Mouse (Mus musculus) ovary, postnatal 10 days (tissue): ENCODE data around the gene Atp6v1b1.

Experiments
- DNase-seq: peaks from one replicate; pipeline ENCODE4 v3.0.0; 2022; ENCODE audit warnings: low spot score

Gene Atp6v1b1

DNA sequence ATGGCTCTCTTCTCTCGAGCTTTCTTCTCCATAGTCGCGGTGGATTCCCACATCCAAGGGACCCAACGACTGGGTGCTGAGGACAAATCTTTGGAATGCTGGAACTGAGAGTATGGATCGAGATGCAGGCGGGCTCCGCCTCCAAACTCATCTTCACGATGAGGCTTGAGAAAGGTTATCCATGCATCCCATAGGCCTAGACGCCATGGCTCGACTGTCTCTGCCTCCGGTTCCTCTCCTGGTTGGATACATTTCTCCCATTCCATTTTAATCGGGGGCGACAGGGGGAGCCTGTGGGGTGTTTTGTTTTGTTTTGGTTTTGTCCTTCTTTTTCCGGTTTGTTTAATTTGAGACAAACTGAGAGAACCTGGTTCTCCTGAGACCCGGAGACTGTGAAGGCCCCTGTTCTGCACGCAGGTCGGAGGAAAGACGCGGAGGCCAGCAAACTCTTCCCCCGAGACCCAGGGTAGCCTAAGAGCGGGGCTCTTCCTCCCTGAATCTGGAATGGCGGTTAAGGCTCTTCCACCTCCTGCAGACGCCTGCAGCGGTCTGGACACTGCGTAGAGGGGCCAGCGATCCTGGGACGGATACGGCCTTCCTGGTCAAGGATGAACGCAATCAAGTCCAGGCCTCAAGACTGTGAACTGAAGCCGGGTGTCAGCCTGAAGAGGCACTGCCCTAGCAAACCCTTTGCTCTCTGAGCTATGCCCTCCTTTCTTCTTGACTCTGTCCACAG is 27.2 kb upstream of the Atp6v1b1 start:
- DNase-seq, result no peak

DNA sequence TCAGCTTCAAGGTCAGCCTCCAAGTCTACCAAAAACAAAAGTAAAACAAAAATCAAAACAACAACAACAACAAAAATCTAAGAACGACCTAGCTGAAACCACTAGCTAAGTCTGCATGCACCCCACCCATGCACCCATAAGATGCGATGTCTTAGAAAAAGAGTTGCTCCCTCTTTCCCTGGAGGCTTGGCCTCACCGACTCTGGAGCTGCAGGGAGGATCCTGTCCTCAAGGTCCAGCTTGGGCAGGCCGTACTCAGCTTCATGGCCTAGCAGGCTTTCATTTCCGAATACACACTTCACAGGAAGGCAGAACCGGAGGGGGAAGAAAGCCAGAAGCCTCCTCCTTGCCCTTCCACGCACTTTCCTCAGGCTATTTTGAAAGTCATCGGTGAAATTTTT is 25.8 kb upstream of the Atp6v1b1 start:
- no peak for DNase-seq

DNA sequence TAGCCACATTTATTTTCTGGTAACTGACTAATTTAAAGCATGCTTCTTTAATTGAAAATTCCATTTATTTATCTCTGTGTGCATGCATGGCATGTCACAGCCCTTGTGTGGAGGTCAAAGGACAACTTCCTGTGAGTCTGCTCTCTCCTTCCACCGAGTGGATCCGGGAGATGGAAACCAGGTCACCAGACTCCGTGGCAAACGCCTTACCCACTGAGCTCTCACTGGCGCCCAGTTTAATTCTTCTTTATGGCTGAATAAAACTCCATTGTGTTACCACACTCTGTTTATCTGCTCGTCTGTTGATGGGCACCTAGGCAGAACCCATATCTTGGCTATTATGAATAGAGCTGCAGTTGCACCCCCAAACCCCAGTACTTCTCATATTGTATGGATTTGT is 20.3 kb upstream of the Atp6v1b1 start:
- no peak for DNase-seq

GRCm38 (mm10) chr6:83727178-83727577 is 15.6 kb upstream of the Atp6v1b1 start:
- DNase-seq, result no peak

DNA sequence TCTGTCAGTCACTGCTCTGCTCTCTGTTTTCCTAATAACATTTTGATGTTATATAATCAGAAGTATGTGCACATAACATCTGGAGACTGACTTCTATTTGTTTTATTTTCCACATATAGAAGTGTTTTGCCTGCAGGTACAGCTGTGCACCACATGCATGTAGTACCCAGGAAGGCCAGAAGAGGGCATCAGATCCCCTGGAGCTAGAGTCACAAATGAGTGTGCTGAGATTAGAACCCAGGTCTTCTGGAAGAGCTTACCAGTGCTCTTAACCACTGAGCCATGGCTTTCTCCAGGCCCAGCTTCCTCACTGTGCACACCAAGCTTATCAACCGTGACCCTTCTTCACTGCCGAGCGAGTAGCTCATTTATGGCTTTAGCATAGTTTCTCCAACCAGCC is 14.3 kb upstream of the Atp6v1b1 start:
- no peak for DNase-seq

DNA sequence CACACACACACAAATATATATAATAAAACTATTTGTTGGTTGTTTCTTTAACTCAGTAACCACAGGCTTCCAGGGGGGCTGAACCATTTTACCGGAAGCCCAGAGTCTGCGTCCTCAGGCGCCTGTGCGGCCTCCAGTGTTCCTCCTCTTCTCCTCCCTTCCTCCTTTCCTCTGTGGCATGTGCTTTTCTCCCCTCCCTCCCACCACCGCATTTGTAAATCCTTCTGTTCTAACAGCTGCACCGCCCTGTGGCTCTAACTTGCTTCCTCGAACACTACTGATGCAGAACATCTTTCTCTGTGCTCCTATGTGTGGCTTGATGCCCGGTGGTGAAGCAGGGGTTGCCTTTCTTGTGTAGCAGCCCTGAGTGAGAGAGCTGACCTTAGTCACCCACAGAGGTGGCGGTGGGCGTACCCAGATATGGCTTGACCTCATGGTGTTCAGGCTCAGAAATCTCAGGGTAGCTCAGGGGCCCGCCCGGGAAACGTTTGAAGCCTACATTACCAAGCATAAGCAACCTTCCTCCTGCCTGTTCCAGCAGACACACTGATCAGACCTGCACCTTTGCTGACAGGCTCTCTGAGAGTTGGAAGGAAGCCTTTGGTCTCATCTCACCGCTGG is 13.3 kb upstream of the Atp6v1b1 start:
- no peak for DNase-seq

DNA sequence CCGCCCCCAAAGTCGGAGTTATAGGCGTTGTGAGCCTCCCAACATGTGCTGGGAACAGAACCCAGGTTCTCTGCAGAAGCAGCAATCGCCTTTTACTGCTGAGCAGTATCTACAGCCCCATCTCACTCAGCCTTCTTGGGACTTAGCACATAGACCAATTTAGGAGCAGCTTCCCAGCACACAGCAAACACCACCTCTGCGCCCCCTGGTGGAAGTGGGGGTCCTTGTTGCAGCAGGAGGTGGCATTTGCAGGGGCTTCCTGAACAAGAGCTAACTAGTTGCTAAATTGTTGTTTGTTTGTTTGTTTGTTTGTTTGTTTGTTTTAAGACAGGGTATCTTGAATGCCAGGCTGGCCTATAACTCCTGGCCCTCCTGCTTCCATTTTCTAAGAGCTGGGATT is 11.7 kb upstream of the Atp6v1b1 start:
- no peak for DNase-seq

DNA sequence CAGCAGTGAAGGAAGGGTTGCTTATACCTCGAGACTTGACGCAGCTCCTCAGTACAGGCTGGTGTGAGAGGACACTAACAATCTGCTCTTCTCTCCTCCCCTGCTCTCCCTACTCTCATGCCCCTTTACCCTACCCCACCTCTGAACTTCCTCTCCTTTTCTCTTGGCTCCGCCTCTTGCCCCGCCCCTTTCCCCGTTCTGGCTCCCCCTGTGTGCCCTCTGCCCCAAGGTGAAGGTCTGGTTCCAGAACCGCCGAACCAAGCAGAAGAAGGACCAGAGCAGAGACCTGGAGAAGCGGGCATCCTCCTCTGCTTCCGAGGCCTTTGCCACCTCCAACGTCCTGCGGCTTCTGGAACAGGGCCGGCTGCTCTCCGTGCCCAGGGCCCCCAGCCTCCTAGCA is 5.5 kb upstream of the Atp6v1b1 start:
- no peak for DNase-seq

GRCm38 (mm10) chr6:83738596-83738995 is 4.2 kb upstream of the Atp6v1b1 start:
- no peak for DNase-seq

DNA sequence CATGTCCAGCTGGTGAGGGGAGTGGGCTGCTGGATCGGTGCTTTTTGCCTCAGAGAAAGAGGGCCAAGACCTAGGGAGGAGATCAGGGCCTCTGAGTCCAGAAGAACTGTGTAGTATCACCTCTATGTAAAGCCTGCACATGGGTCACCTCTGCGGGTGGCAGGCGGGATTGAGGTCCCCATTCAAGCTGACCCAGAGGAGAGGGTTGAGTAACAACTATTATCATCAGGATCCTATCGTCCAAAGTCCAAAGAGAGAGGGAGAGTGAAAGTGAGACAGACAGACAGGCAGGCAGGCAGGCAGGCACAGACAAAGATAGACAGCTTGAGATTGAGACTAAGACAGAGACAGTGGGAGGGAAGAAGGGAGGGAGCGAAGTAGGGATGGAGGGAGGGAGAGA is 422 bp downstream of the Atp6v1b1 start:
- DNase-seq, result no peak

GRCm38 (mm10) chr6:83744126-83744525 is 1.3 kb downstream of the Atp6v1b1 start:
- no peak for DNase-seq

DNA sequence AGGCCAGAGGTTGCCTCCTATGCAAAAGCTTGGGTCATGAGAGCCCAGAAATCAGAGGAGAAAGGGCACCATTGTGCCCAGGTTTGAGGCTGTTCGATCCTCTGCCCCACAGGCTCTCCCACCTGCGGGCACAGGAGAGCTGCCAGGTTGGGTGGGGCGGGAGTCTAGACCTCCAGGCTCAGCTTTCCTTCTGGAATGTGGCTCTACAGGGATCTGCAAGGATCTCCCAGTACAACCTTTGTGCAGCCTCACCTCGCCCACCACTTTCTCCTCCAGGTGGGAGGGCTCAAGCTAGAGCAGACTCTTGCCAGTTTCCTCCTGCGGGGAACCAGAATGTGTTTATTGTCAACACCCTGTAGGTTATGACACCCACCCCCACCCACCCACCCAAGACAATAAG is 1.8 kb downstream of the Atp6v1b1 start:
- no peak for DNase-seq

GRCm38 (mm10) chr6:83745466-83745865 is 2.7 kb downstream of the Atp6v1b1 start:
- no peak for DNase-seq

DNA sequence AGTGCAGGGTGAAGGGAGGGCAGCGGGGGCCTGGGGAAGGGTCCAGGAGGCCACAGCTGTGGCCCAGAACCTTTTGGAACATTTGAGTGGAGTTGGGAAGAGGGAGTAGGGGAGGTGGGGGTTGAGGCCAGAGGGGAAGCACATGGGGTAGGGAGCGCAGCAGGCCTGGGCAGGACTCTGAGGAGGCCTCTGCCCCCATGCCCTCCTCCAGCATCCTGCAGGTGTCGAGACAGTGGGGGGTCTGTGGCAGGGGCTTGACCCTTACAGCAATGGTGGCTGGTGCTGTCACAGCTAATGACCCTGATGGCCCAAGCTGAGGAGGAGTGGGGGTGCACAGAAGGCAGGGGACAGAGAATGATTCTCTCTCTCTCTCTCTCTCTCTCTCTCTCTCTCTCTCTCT is 6.5 kb downstream of the Atp6v1b1 start:
- DNase-seq, result no peak

DNA sequence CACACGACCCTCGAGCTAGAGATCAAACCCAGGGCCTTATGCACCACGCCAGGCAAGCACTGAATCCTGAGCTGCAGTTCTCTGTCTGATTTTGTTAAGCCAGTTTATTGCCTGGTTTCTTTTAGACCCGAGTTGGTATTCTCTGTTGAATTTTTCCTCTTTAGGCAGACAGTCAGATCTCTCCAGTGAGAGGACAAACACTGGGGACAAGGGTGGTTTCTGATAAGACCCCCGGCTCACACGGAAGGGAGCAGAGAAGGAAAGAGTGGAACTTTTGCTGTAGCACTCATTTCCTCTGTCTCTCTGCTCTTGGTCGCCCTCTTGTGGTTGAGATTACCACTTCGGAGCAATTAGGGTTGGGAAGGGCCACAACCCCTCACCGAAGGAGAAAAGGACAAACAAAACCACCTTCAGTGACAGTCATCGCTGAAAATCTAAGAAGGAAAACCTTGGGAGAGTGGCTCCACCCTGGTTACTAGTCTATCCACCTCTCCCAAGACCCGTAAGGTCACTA is 7.4 kb downstream of the Atp6v1b1 start:
- DNase-seq, result peak; percentile 43

- DNase-seq, result no peak
Measured at GRCm38 (mm10) chr6:83756051-83756450, 13.3 kb downstream of the Atp6v1b1 start.

- DNase-seq, result no peak
Measured at GRCm38 (mm10) chr6:83762344-83762743, 19.6 kb downstream of the Atp6v1b1 start, which contains the start of gene Ankrd53. TSS of gene Ankrd53 (plus strand) at chr6:83762644.

GRCm38 (mm10) chr6:83762880-83763431 is 20.2 kb downstream of the Atp6v1b1 start:
- DNase-seq, result no peak

DNA sequence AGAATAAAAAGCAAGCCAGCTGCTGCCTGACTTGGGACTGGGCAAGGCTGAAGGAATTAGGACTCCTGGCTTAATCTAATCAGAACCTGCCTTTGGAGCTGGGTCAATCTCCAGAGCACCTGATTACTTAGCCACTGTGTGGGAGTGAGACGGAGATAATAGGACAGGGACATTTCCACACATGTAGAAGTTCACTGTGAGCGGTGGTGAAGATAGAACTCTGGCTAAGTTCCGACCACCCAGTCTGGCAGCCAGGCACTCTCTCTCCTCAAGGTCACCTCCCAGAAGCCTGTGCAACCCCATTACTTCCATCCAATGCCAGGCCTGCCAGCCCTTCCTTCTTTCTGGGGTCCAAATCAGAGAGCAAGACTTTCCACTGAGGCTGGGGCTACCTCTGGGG is 24.2 kb downstream of the Atp6v1b1 start:
- no peak for DNase-seq

- DNase-seq, result no peak
Measured at GRCm38 (mm10) chr6:83768485-83768884, 25.7 kb downstream of the Atp6v1b1 start.

GRCm38 (mm10) chr6:83774126-83774525 is 31.3 kb downstream of the Atp6v1b1 start:
- DNase-seq, result no peak

DNA sequence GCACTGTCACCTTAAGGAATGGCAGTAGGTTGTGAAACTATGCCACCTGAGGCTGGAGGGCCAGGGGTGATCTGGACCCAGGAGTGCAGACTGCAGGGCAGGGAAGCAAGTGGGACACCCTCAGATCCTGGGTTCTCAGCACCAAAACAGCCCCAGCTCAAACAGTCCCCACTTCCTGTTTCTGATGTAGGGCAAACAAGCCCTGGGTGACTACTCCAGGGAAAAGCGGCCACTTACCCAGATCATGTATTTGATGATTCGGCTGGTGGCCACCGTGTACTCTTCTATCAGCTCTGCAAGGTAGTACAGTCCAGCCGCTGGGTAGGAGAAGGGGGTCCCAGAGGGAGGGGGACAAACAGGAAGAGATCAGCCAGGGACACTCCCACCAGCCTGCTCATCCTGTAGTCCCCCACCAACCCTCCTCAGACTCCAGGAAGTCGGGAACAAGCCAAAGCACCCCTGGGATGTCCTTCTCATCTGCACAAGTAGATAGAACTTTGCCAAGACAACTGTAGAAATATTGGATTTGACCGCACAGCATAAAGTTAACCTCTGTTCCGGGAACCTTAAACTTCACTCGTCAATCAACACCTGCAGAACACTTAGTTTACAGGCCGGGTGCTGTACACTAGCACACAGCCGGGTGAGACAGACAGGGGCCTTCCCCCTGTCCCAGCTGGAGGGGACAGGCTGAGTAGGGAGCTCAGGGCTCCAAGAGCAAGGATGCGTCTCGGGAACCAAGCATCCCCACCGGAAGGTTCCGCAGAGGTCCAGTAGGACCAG is 32.2 kb downstream of the Atp6v1b1 start:
- no peak for DNase-seq
